In genomic region chr4:18649153-18649552, GRCm38 (mm10) we compare ENCODE assay signal across 9 mouse cellular contexts.
DNase-seq lines count a peak whose midpoint lies in the region; TF ChIP-seq lines count a peak whose summit lies in the region.
"Had no signal": no experiment of that assay in that cellular context is flagged by ENCODE, and none has a peak within 500 bp of the region (broad histone marks: within the 10 kb centered on the region; RNA-seq: fewer than 3 reads in every experiment).

No protein-coding gene starts in this region.

- no peaks in the 10 kb centered on the region for H3K27me3 ChIP-seq in E14TG2a.4 (ENCODE audit: insufficient read depth, low read length)
- H3K27me3 ChIP-seq: embryonic facial prominence, embryonic 12.5 days; limb, embryonic 12.5 days had no signal

- no peaks in the 10 kb centered on the region for H3K9me3 ChIP-seq in E14TG2a.4 (ENCODE audit: low read length)
- H3K9me3 ChIP-seq: embryonic facial prominence, embryonic 12.5 days; limb, embryonic 12.5 days had no signal

- H3K4me3 ChIP-seq in E14TG2a.4 (replicated peaks; ENCODE audit: low read length), result no peak overlapping the region
- H3K4me3 ChIP-seq: embryonic facial prominence, embryonic 12.5 days; limb, embryonic 12.5 days had no signal

- no peaks in the 10 kb centered on the region for H3K36me3 ChIP-seq in E14TG2a.4 (ENCODE audit: insufficient read depth, low read length)
- H3K36me3 ChIP-seq: embryonic facial prominence, embryonic 12.5 days; limb, embryonic 12.5 days had no signal

- TF ChIP-seq CTCF in E14TG2a.4 (conservative IDR thresholded peaks at IDR 0.05; ENCODE audit: low read length), result peak; percentile 27

- no peaks in the 10 kb centered on the region for H3K4me1 ChIP-seq in E14TG2a.4 (replicated peaks; ENCODE audit: low read depth, low read length)
- H3K4me1 ChIP-seq: embryonic facial prominence, embryonic 12.5 days; limb, embryonic 12.5 days had no signal

- peak; percentile 11 for DNase-seq in heart, postnatal 4 days
- DNase-seq in heart, adult 11 months, result no peak
- peak; percentile 50 for DNase-seq in 3T3-L1 (ENCODE audit: low read depth, low spot score)
- peak; percentile 28 to 40 for DNase-seq in layer of hippocampus, postnatal 10 days (ENCODE audit: low spot score in 2 of 2)
- no peak for DNase-seq in neural tube, embryonic 10.5 days (ENCODE audit: extremely low spot score, low spot score)
- no peak for DNase-seq in adrenal gland, adult 8-10 months

Comparison
In these comparisons a context has a peak if more than half of its experiments do, and no peak if none do; other contexts are left out.
1. DNase-seq: peak in heart, postnatal 4 days (single experiment), 3T3-L1 (single experiment) and layer of hippocampus, postnatal 10 days (2 of 2); none in heart, adult 11 months (single experiment), neural tube, embryonic 10.5 days (single experiment) and adrenal gland, adult 8-10 months (single experiment).